Mouse (Mus musculus): ENCODE measurements at regions not wholly inside any gene's neighbourhood (a gene's known extent, or its start where the extent isn't known, plus 50 kb on each side); places are given as distances from the start of the nearest gene placed in this dataset.
A peak's percentile ranks its signal among the peaks of the same experiment; 100 is the strongest.
"Not testable (repeated sequence)": the region's sequence is repeated elsewhere in the genome, so short reads cannot be mapped to it uniquely, and the experiment has no call there.

GRCm38 (mm10) chr13:72497521-72497920, 131.1 kb upstream of the Irx2 start:
- Histone ChIP-seq H3K4me1 (no peaks in the 10 kb centered on the region), H3K9ac (no peak overlapping the region), H3K27ac (no peak overlapping the region), H3K4me2 (no peak overlapping the region), H3K9me3 (replicated peaks) (no peaks in the 10 kb centered on the region), H3K36me3 (no peaks in the 10 kb centered on the region), H3K27me3 (replicated peaks) (no peaks in the 10 kb centered on the region), H3K4me3 (no peak overlapping the region)
- peak; percentile 52 for ATAC-seq
- 12% methylated on average over 10 of the region's 10 CpGs for WGBS (ENCODE audit: insufficient replicate concordance)

- H3K4me3 ChIP-seq: no peak overlapping the region
- no peaks in the 10 kb centered on the region for H3K36me3 ChIP-seq
- H3K27ac ChIP-seq: no peak overlapping the region
- H3K4me1 ChIP-seq: no peaks in the 10 kb centered on the region
- no peaks in the 10 kb centered on the region for H3K27me3 ChIP-seq (replicated peaks)
- H3K9me3 ChIP-seq (replicated peaks): 0 out of 2 replicates have a peak, but pooled peaks cover 3% of the 10 kb centered on the region
- no peak overlapping the region for H3K9ac ChIP-seq
- no peak for ATAC-seq
- 56% methylated on average over 4 of the region's 4 CpGs for WGBS (ENCODE audit: insufficient replicate concordance)
- no peak overlapping the region for H3K4me2 ChIP-seq
These were observed 122.7 kb upstream of the Irx2 start for GRCm38 (mm10) chr13:72505954-72506353.

GRCm38 (mm10) chr13:72538633-72539032, 90.0 kb upstream of the Irx2 start:
- Histone ChIP-seq H3K4me1 (no peaks in the 10 kb centered on the region), H3K4me2 (no peak overlapping the region), H3K27me3 (replicated peaks) (no peaks in the 10 kb centered on the region), H3K9ac (no peak overlapping the region), H3K4me3 (no peak overlapping the region), H3K9me3 (replicated peaks) (peaks cover 7% of the 10 kb centered on the region; the same call in 1 of the 2 replicates), H3K27ac (no peak overlapping the region), H3K36me3 (no peaks in the 10 kb centered on the region)
- 70% methylated on average over 4 of the region's 4 CpGs for WGBS (ENCODE audit: insufficient replicate concordance)
- no peak for ATAC-seq

- Histone ChIP-seq H3K27me3 (replicated peaks) (no peaks in the 10 kb centered on the region), H3K9me3 (replicated peaks) (peaks cover 7% of the 10 kb centered on the region; the same call in 1 of the 2 replicates), H3K36me3 (no peaks in the 10 kb centered on the region), H3K4me3 (no peak overlapping the region), H3K4me1 (no peaks in the 10 kb centered on the region), H3K9ac (no peak overlapping the region), H3K27ac (no peak overlapping the region), H3K4me2 (no peak overlapping the region)
- no peak for ATAC-seq
- WGBS (ENCODE audit: insufficient replicate concordance): 74% methylated on average over 3 of the region's 3 CpGs
These were observed 86.9 kb upstream of the Irx2 start for GRCm38 (mm10) chr13:72541706-72542105.

- no peaks in the 10 kb centered on the region for H3K36me3 ChIP-seq
- H3K4me3 ChIP-seq: no peak overlapping the region
- no peak overlapping the region for H3K27ac ChIP-seq
- no peaks in the 10 kb centered on the region for H3K9me3 ChIP-seq (replicated peaks)
- 61% methylated on average over 8 of the region's 8 CpGs for WGBS (ENCODE audit: insufficient replicate concordance)
- H3K27me3 ChIP-seq (replicated peaks): no peaks in the 10 kb centered on the region
- H3K4me1 ChIP-seq: no peaks in the 10 kb centered on the region
- ATAC-seq: no peak
- no peak overlapping the region for H3K4me2 ChIP-seq
- H3K9ac ChIP-seq: no peak overlapping the region
These were observed 70.7 kb upstream of the Irx2 start for GRCm38 (mm10) chr13:72557951-72558350.

- Histone ChIP-seq H3K9me3 (replicated peaks) (no peaks in the 10 kb centered on the region), H3K9ac (no peak overlapping the region), H3K4me2 (no peak overlapping the region), H3K27ac (no peak overlapping the region), H3K36me3 (no peaks in the 10 kb centered on the region), H3K4me3 (no peak overlapping the region), H3K4me1 (no peaks in the 10 kb centered on the region), H3K27me3 (replicated peaks) (no peaks in the 10 kb centered on the region)
- ATAC-seq: no peak
- 44% methylated on average over 7 of the region's 7 CpGs for WGBS (ENCODE audit: insufficient replicate concordance)
These were observed 56.7 kb upstream of the Irx2 start for GRCm38 (mm10) chr13:72571871-72572270.

GRCm38 (mm10) chr13:72572846-72573245, 55.8 kb upstream of the Irx2 start:
- no peak overlapping the region for H3K9ac ChIP-seq
- H3K27me3 ChIP-seq (replicated peaks): no peaks in the 10 kb centered on the region
- no peaks in the 10 kb centered on the region for H3K9me3 ChIP-seq (replicated peaks)
- no peak overlapping the region for H3K4me3 ChIP-seq
- ATAC-seq: no peak
- WGBS (ENCODE audit: insufficient replicate concordance): 67% methylated on average over 1 of the region's 1 CpGs
- no peak overlapping the region for H3K27ac ChIP-seq
- no peaks in the 10 kb centered on the region for H3K36me3 ChIP-seq
- H3K4me1 ChIP-seq: no peaks in the 10 kb centered on the region
- no peak overlapping the region for H3K4me2 ChIP-seq

- not testable (repeated sequence) for H3K9me3 ChIP-seq (replicated peaks); H3K27me3 ChIP-seq (replicated peaks); H3K27ac ChIP-seq; H3K9ac ChIP-seq; H3K4me1 ChIP-seq; ATAC-seq; H3K4me3 ChIP-seq; H3K4me2 ChIP-seq; H3K36me3 ChIP-seq
- WGBS (ENCODE audit: insufficient replicate concordance): 43% methylated on average over 4 of the region's 4 CpGs
These were observed 54.5 kb upstream of the Irx2 start for GRCm38 (mm10) chr13:72574126-72574525.

- ATAC-seq: no peak
These were observed 52.1 kb upstream of the Irx2 start for GRCm38 (mm10) chr13:72576485-72576884.

GRCm38 (mm10) chr13:72578416-72578815, 50.2 kb upstream of the Irx2 start:
- Histone ChIP-seq H3K27me3 (replicated peaks) (no peaks in the 10 kb centered on the region), H3K9ac (no peak overlapping the region), H3K4me1 (no peaks in the 10 kb centered on the region), H3K9me3 (replicated peaks) (no peaks in the 10 kb centered on the region), H3K4me2 (no peak overlapping the region), H3K36me3 (no peaks in the 10 kb centered on the region), H3K27ac (no peak overlapping the region), H3K4me3 (no peak overlapping the region)
- ATAC-seq: no peak
- 64% methylated on average over 3 of the region's 3 CpGs for WGBS (ENCODE audit: insufficient replicate concordance)

More at GRCm38 (mm10) chr13:72576485-72576884, 52.1 kb upstream of the Irx2 start:
- H3K4me1 ChIP-seq: no peaks in the 10 kb centered on the region
- H3K9ac ChIP-seq: no peak overlapping the region
- H3K36me3 ChIP-seq: no peaks in the 10 kb centered on the region
- H3K27me3 ChIP-seq (replicated peaks): no peaks in the 10 kb centered on the region
- H3K9me3 ChIP-seq (replicated peaks): no peaks in the 10 kb centered on the region
- H3K4me3 ChIP-seq: no peak overlapping the region
- H3K4me2 ChIP-seq: no peak overlapping the region
- no peak overlapping the region for H3K27ac ChIP-seq
- 31% methylated on average over 6 of the region's 6 CpGs for WGBS (ENCODE audit: insufficient replicate concordance)

Data from liver, embryonic 12.5 days (tissue).